17 mouse cellular contexts compared by ENCODE assay signal in genomic region chr12:25344354-25344753, GRCm38 (mm10).
DNase-seq lines count a peak whose midpoint lies in the region; ATAC-seq lines count a peak whose summit lies in the region.
"Had no signal": no experiment of that assay in that cellular context is flagged by ENCODE, and none has a peak within 500 bp of the region (broad histone marks: within the 10 kb centered on the region; RNA-seq: fewer than 3 reads in every experiment).

No protein-coding gene starts in this region.

- peak; percentile 64; the same call in 1 of the 2 replicates for ATAC-seq in frontal cortex, adult (ENCODE audit: low TSS enrichment)
- ATAC-seq: midbrain, embryonic 15.5 days had no signal

- DNase-seq in frontal cortex, postnatal 10 days (ENCODE audit: low spot score in 2 of 2): no peak
- DNase-seq in right cerebral cortex, adult 18-20 months: peak; percentile 39
- no peak for DNase-seq in right cerebral cortex, postnatal 4 days
- DNase-seq in left cerebral cortex, postnatal 36 days (ENCODE audit: low spot score in 2 of 2): peak; percentile 33 to 39
- no peak for DNase-seq in heart, postnatal 4 days
- no peak for DNase-seq in urinary bladder, postnatal 10 days (ENCODE audit: low spot score)
- DNase-seq in adrenal gland, adult 8-10 months: no peak
- DNase-seq: adrenal gland, postnatal 10 days; cerebellum, postnatal 36 days; gastrocnemius, adult 2 months; heart, adult 2 months; heart, postnatal 10 days; kidney, adult 11 months; lung, postnatal 4 days; thymus, postnatal 25 days had no signal

- intact Hi-C loops in left cerebral cortex, postnatal 36 days (cut with DNase I): no loop called here

Comparison
In these comparisons a context has a peak if more than half of its experiments do, and no peak if none do; other contexts are left out.
1. DNase-seq: peak in right cerebral cortex, adult 18-20 months (single experiment) and left cerebral cortex, postnatal 36 days (2 of 2); none in frontal cortex, postnatal 10 days (0 of 2), right cerebral cortex, postnatal 4 days (single experiment), heart, postnatal 4 days (single experiment), urinary bladder, postnatal 10 days (single experiment) and adrenal gland, adult 8-10 months (single experiment).